Mouse (Mus musculus) heart, embryonic 16.5 days (tissue): Measurements from ENCODE around the gene Zbtb43. TPM values are rescaled to one million over a fixed set of nuclear protein-coding genes. Genes with fewer than 3 reads are reported as not detected.

ENCODE experiments used
- ATAC-seq: fragments of 200-750 bp; cut with Nextera tagmentation; replicated peaks from 2 replicates; pipeline ENCODE4 v1.8.0; 2017; ENCODE audit warnings: moderate number of reproducible peaks; ENCODE audit not compliant: insufficient read depth, low FRiP score; ENCODE audit errors: extremely low read depth
- H3K27ac ChIP-seq: fragments of 300-500 bp; sonication (generic); 2 replicates; pipeline ENCODE4 v1.5.1; 2014; ENCODE audit warnings: mild to moderate bottlenecking, low read length, control low read depth, moderate library complexity
- H3K27me3 ChIP-seq: fragments of 300-500 bp; sonication (generic); 2 replicates; pipeline ENCODE4 v1.6.1; 2014; ENCODE audit warnings: low read length, mixed read lengths; ENCODE audit not compliant: control insufficient read depth, insufficient read depth
- H3K36me3 ChIP-seq: fragments of 300-500 bp; sonication (generic); 2 replicates; pipeline ENCODE4 v1.6.1; 2014; ENCODE audit not compliant: control insufficient read depth, insufficient read depth
- H3K4me1 ChIP-seq: fragments of 300-500 bp; sonication (generic); 2 replicates; pipeline ENCODE4 v1.6.1; 2014; ENCODE audit warnings: low read length, mixed read lengths; ENCODE audit not compliant: control insufficient read depth, insufficient read depth
- H3K4me2 ChIP-seq: fragments of 300-500 bp; sonication (generic); 2 replicates; pipeline ENCODE4 v1.6.1; 2014; ENCODE audit warnings: low read depth, mild to moderate bottlenecking, control low read depth, low read length
- H3K4me3 ChIP-seq: fragments of 300-500 bp; sonication (generic); 2 replicates; pipeline ENCODE4 v1.5.1; 2014; ENCODE audit warnings: mild to moderate bottlenecking, control low read depth, low read length
- H3K9ac ChIP-seq: fragments of 300-500 bp; sonication (generic); 2 replicates; pipeline ENCODE4 v1.6.1; 2014; ENCODE audit warnings: low read length, control low read depth
- H3K9me3 ChIP-seq: fragments of 300-500 bp; sonication (generic); replicated peaks from 2 replicates; pipeline ENCODE4 v1.6.1; 2016; ENCODE audit warnings: low read length; ENCODE audit not compliant: control insufficient read depth
- WGBS: fragments of 180-500 bp; shearing (Covaris S2); extraction: QIAGEN DNeasy Blood & Tissue Kit; methylation state at CpG from one replicate; pipeline ENCODE4 v1.1.7; 2014; 5-methylcytosine and 5-hydroxymethylcytosine counted together
- polyA plus RNA-seq: library from polyadenylated mRNA; unstranded; fragments of >200 nt; fragmentation: Nextera tagmentation; extraction: Ambion mirVana; gene quantifications from 2 replicates; pipeline ENCODE4 v1.2.1, GENCODE M21; 2015

Zbtb43 gene
- polyA plus RNA-seq, 1 experiment from 2014 or later: 13.3 TPM

DNA sequence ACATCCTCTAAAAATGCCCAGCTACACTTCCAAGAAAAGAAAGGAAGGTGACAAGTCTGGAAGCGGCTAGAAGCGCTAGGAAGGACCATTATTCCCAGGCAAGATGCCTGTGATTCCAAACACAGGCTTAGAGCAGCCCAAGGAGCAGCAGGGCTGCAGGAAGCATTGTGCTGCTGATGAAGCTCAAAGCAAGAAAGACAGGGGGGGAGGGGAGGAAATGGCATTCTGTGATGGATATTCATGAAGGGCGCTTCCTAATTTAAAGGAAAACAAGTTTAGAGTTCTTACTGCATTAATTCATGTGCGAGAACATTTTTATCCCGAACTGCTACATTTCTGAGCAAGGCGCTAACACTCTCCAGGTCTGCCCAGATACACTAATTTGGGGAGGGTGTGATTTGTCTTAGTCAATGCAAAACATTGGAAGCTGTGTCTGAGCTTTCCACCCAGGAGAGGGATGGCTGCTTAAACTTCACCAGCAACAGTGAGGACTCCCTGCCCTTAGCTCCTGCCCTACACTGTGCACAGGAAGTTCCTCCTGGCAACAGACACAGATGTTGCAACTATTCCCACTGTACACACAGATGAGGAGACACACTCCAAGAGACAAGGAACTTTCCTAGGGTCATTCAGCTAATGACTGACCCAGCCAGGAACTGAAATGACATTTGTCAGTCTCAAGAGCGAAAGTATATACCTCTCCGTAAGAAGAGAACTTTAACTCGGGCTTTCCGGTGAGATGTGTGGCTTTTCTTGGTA, 41.5 kb downstream of the Zbtb43 start:
- peaks cover 12% of the 10 kb centered on the region; the same call in 1 of the 2 replicates for H3K36me3 ChIP-seq
- H3K27me3 ChIP-seq: no peaks in the 10 kb centered on the region
- H3K4me2 ChIP-seq: no peak overlapping the region
- peaks cover 8% of the 10 kb centered on the region for H3K4me1 ChIP-seq
- H3K27ac ChIP-seq: no peak overlapping the region
- H3K9me3 ChIP-seq: no peaks in the 10 kb centered on the region
- 81% methylated on average over 10 of the region's 10 CpGs for WGBS
- H3K4me3 ChIP-seq: no peak overlapping the region
- ATAC-seq: no peak
- no peak overlapping the region for H3K9ac ChIP-seq

DNA sequence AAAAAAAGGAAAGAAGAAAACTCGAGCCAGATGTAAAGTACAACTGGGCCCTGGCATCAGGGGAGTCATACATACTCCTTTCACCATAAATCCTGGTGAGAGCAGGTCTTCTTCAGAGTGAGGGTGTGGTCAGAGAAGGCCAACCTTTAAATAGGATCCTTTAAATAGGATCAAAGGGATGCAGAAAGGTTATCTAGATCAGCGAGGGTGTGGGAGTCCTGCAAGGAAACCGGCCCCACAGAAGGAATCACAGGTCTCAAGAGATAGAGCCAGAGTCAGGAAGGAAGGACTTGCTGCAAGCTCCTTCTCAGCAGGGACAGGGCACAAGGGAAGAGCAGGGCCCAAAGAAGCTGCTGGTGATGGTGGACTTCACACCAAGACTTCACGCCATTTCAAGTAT, 50.9 kb downstream of the Zbtb43 start:
- no peak overlapping the region for H3K9ac ChIP-seq

DNA sequence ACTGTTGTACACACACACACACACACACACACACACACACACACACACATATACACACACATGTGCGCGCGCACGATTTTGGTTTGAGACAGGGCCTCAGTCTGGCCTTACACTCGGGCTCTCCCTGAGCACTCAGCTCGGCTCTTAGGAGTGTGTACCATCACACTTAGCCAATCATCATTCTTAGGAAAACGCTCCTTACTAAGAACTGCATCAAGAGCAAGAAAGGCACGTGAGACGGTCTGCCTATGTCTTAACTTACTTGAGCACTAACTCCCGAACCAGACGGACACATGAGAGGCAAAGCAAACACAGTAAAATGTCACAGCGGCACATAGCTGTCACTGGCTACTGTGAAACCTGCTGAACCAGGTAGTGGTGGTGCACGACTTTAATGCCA, 54.3 kb downstream of the Zbtb43 start:
- WGBS: 84% methylated on average over 13 of the region's 13 CpGs
- Histone ChIP-seq H3K36me3 (peaks cover 22% of the 10 kb centered on the region), H3K27ac (no peak overlapping the region), H3K4me1 (0 out of 2 replicates have a peak, but pooled peaks cover 5% of the 10 kb centered on the region), H3K4me2 (no peak overlapping the region), H3K27me3 (no peaks in the 10 kb centered on the region), H3K9ac (no peak overlapping the region), H3K4me3 (no peak overlapping the region), H3K9me3 (no peaks in the 10 kb centered on the region)
- ATAC-seq: no peak

More for the DNA sequence above, 50.9 kb downstream of the Zbtb43 start:
- Histone ChIP-seq H3K4me2 (no peak overlapping the region), H3K36me3 (no peaks in the 10 kb centered on the region), H3K9me3 (no peaks in the 10 kb centered on the region), H3K27me3 (no peaks in the 10 kb centered on the region), H3K4me3 (no peak overlapping the region), H3K4me1 (0 out of 2 replicates have a peak, but pooled peaks cover 5% of the 10 kb centered on the region), H3K27ac (no peak overlapping the region)
- 52% methylated on average over 4 of the region's 4 CpGs for WGBS
- no peak for ATAC-seq

DNA sequence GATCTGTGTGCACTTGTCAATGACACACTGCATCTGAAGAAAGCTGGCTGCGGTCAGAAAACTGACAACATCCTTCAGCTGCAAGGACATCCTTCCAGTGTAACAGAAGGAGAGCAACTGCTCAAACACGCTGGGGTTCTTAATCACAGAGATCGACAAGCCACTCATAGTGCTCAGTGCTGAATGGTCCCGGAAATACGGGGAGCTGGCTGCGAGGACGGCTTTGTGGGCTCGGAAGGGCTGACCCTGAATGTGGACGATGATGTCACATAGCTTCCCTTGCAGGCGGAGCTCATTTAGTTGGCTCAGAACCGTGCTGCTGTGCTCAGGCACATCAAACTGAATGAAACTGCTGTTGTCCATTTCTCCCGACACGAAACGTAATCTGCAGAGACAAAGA, 56.2 kb downstream of the Zbtb43 start:
- no peak overlapping the region for H3K4me2 ChIP-seq
- no peak overlapping the region for H3K4me3 ChIP-seq
- H3K27me3 ChIP-seq: no peaks in the 10 kb centered on the region
- peaks cover 22% of the 10 kb centered on the region for H3K36me3 ChIP-seq
- H3K9ac ChIP-seq: no peak overlapping the region
- no peak for ATAC-seq
- H3K9me3 ChIP-seq: no peaks in the 10 kb centered on the region
- H3K4me1 ChIP-seq: 0 out of 2 replicates have a peak, but pooled peaks cover 5% of the 10 kb centered on the region
- 66% methylated on average over 14 of the region's 14 CpGs for WGBS
- no peak overlapping the region for H3K27ac ChIP-seq

DNA sequence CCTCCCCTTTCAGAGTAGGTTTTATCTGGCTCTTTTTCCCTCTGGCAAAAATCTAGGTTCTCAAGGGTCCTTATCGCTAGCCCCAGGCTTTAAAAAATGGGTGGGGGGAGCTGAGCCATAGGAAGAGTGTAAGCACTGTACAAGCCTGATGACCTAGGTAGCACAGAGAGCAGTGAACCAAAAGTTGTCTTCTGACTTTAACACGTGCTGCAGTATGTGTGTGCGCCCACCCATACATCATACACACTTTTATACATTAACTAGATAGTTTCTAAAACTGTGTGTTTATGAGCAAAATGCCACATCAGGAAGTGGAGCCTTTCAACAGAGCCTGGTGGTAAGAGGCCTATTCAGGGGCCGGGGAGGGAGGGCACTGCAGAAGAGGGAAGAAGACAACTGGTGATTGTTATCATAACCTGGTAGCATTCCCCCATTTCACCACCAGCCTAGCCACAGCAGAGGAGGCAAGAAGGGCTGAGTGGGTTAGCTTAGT, 64.8 kb downstream of the Zbtb43 start:
- peaks cover 5% of the 10 kb centered on the region; the same call in 1 of the 2 replicates for H3K4me1 ChIP-seq
- no peaks in the 10 kb centered on the region for H3K9me3 ChIP-seq
- H3K9ac ChIP-seq: no peak overlapping the region
- H3K36me3 ChIP-seq: no peaks in the 10 kb centered on the region
- ATAC-seq: no peak
- WGBS: 71% methylated on average over 4 of the region's 4 CpGs
- no peaks in the 10 kb centered on the region for H3K27me3 ChIP-seq
- no peak overlapping the region for H3K4me3 ChIP-seq
- H3K27ac ChIP-seq: peak overlapping the region; percentile 31; the same call in 1 of the 2 replicates
- no peak overlapping the region for H3K4me2 ChIP-seq

DNA sequence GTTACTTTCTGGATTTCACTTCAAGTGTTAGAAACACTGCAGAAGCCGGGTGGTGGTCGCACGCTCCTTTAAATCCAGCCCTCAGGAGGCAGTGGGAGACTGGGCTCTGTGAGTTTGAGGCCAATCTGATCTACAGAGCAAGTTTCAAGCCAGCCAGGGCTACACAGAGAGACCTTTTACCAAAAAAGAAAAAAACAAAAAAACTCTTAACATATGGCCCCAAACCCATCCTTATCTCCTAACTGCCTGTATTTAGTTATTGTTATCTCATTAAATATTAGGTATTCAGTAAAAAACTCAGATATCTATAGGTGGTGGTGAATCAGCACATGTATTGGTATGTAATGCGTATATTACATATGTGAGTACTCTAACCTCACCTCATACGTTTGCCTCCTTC, 65.7 kb downstream of the Zbtb43 start:
- Histone ChIP-seq H3K27me3 (no peaks in the 10 kb centered on the region), H3K4me1 (peaks cover 5% of the 10 kb centered on the region; the same call in 1 of the 2 replicates), H3K4me3 (no peak overlapping the region), H3K36me3 (no peaks in the 10 kb centered on the region), H3K9me3 (no peaks in the 10 kb centered on the region), H3K27ac (no peak overlapping the region), H3K4me2 (no peak overlapping the region), H3K9ac (no peak overlapping the region)
- WGBS: 69% methylated on average over 5 of the region's 5 CpGs
- ATAC-seq: no peak

DNA sequence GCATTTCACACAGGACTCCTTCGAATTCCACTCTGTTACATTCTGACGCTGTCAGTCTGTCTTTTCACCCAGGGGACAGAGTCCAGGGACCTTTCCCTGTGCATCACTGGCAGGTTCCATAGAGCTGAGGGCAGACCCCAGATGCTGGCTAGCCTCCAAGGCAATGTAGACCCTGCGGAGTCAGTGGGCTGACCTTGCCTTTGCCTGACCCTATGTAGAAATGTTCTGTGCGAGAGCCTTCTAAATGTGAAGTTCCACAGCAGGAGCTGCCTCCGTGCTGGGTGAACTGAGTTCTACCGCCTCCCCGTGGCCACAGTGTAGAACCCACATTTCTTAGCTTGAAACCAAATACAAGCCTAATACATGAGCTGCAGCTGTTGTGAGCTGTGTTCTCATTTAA, 66.1 kb downstream of the Zbtb43 start:
- no peaks in the 10 kb centered on the region for H3K36me3 ChIP-seq
- peaks cover 5% of the 10 kb centered on the region; the same call in 1 of the 2 replicates for H3K4me1 ChIP-seq
- WGBS: 27% methylated on average over 7 of the region's 7 CpGs
- no peak overlapping the region for H3K9ac ChIP-seq
- 0 out of 2 replicates have a peak, but pooled peaks have one; percentile 32 for ATAC-seq
- H3K27ac ChIP-seq: no peak overlapping the region
- no peaks in the 10 kb centered on the region for H3K9me3 ChIP-seq
- no peak overlapping the region for H3K4me3 ChIP-seq
- no peak overlapping the region for H3K4me2 ChIP-seq
- H3K27me3 ChIP-seq: no peaks in the 10 kb centered on the region

DNA sequence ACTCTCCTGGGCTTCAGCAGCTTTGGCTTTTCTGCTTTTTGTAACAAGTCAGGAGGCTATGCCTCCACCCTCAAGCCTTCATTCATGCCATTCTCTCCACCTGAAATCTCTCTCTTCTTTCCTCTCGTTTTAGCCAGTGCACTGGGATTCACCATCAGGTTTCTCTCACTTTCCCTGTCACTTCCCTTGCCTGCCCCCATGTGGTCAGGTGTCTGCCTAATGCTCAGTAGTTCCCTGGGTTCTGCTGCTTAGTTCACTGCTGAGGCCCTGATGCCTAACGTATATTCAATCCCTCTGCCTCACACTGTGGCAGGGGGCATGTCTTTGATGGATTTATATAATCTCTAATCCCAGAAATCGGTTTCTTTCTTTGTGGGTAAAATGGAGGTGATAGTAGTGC, 67.1 kb downstream of the Zbtb43 start:
- no peak overlapping the region for H3K27ac ChIP-seq
- H3K4me2 ChIP-seq: no peak overlapping the region
- H3K36me3 ChIP-seq: no peaks in the 10 kb centered on the region
- ATAC-seq: no peak
- no peak overlapping the region for H3K9ac ChIP-seq
- H3K4me3 ChIP-seq: no peak overlapping the region
- 34% methylated on average over 3 of the region's 3 CpGs for WGBS
- H3K9me3 ChIP-seq: no peaks in the 10 kb centered on the region
- H3K4me1 ChIP-seq: peaks cover 5% of the 10 kb centered on the region; the same call in 1 of the 2 replicates
- no peaks in the 10 kb centered on the region for H3K27me3 ChIP-seq

DNA sequence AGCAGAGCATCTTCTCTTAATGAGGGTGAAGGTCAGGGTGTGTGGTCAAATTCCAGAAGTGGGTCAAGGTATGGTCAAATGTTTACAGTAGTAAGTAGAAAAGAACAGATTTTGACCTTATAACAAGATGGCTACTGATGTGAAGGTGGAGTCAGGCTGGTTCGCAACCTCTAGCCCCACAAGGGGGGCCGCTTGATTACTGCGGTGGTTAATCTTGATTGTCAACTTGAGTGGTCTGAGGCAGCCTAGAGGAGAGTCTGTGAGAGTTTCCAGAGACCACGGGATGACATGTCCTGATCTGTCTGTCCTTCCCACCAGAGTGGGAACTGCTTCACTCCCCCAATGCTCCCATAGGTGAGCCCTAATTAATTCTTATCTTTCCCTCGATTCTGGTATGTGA, 67.8 kb downstream of the Zbtb43 start:
- H3K4me3 ChIP-seq: no peak overlapping the region
- no peak overlapping the region for H3K27ac ChIP-seq
- H3K9ac ChIP-seq: no peak overlapping the region
- H3K4me1 ChIP-seq: peaks cover 5% of the 10 kb centered on the region; the same call in 1 of the 2 replicates
- 55% methylated on average over 5 of the region's 5 CpGs for WGBS
- ATAC-seq: no peak
- no peaks in the 10 kb centered on the region for H3K27me3 ChIP-seq
- no peaks in the 10 kb centered on the region for H3K36me3 ChIP-seq
- no peaks in the 10 kb centered on the region for H3K9me3 ChIP-seq
- H3K4me2 ChIP-seq: no peak overlapping the region
